Mouse (Mus musculus) embryonic facial prominence, embryonic 11.5 days (tissue): ENCODE data around the gene Clcn2. TPM values are rescaled to one million over a fixed set of nuclear protein-coding genes. Genes with fewer than 3 reads are reported as not detected.

Experiments
- ATAC-seq: fragments of 200-750 bp; cut with Nextera tagmentation; replicated peaks from 2 replicates; pipeline ENCODE4 v1.8.0; 2017; ENCODE audit warnings: low read depth; ENCODE audit not compliant: insufficient number of reproducible peaks, low FRiP score, low TSS enrichment
- DNase-seq: peaks from one replicate; pipeline ENCODE4 v3.0.0-alpha.2; 2015; ENCODE audit warnings: low spot score
- H3K27ac ChIP-seq: fragments of 300-500 bp; sonication (generic); replicated peaks from 2 replicates; pipeline ENCODE4 v1.5.1; 2014; ENCODE audit warnings: mild to moderate bottlenecking, low read depth, low read length, control low read depth
- H3K27me3 ChIP-seq: fragments of 300-500 bp; sonication (generic); 2 replicates; pipeline ENCODE4 v1.6.1; 2014; ENCODE audit warnings: mild to moderate bottlenecking, low read length, moderate library complexity, mixed read lengths; ENCODE audit not compliant: control insufficient read depth, insufficient read depth
- H3K36me3 ChIP-seq: fragments of 300-500 bp; sonication (generic); replicated peaks from 2 replicates; pipeline ENCODE4 v1.6.1; 2014; ENCODE audit warnings: low read depth, mild to moderate bottlenecking, low read length, moderate library complexity, mixed read lengths; ENCODE audit not compliant: control insufficient read depth, insufficient read depth
- H3K4me1 ChIP-seq: fragments of 300-500 bp; sonication (generic); 2 replicates; pipeline ENCODE4 v1.6.1; 2014; ENCODE audit warnings: low read length, mixed read lengths; ENCODE audit not compliant: control insufficient read depth, insufficient read depth
- H3K4me2 ChIP-seq: fragments of 300-500 bp; sonication (generic); 2 replicates; pipeline ENCODE4 v1.6.1; 2014; ENCODE audit warnings: low read depth, mild to moderate bottlenecking, control low read depth, low read length, moderate library complexity
- H3K4me3 ChIP-seq: fragments of 300-500 bp; sonication (generic); 2 replicates; pipeline ENCODE4 v1.5.1; 2014; ENCODE audit warnings: low read depth, low read length, control low read depth
- H3K9ac ChIP-seq: fragments of 300-500 bp; sonication (generic); replicated peaks from 2 replicates; pipeline ENCODE4 v1.6.1; 2014; ENCODE audit warnings: mild to moderate bottlenecking, control low read depth, low read length
- H3K9me3 ChIP-seq: fragments of 300-500 bp; sonication (generic); replicated peaks from 2 replicates; pipeline ENCODE4 v1.6.1; 2016; ENCODE audit warnings: mild to moderate bottlenecking, low read length, inconsistent platforms, mixed read lengths; ENCODE audit not compliant: control insufficient read depth
- WGBS: fragments of 180-500 bp; shearing (Covaris S2); extraction: QIAGEN DNeasy Blood & Tissue Kit; methylation state at CpG from one replicate; pipeline ENCODE4 v1.1.7; 2014; 5-methylcytosine and 5-hydroxymethylcytosine counted together
- polyA plus RNA-seq: library from polyadenylated mRNA; unstranded; fragments of >200 nt; fragmentation: Nextera tagmentation; extraction: Ambion mirVana; gene quantifications from 2 replicates; pipeline ENCODE4 v1.2.1, GENCODE M21; 2014

Gene Clcn2
- 13.0 and 14.8 TPM in 2 replicates for polyA plus RNA-seq

GRCm38 (mm10) chr16:20717181-20717977 is at the start of gene Clcn2, which contains the start of gene Polr2h:
TSS of gene Clcn2 (minus strand) at chr16:20717746.
TSS of gene Polr2h (plus strand) at chr16:20717665.
- peak; percentile 97 for DNase-seq
- Histone ChIP-seq H3K27ac (peak within 1 kb of the TSS; percentile 88), H3K4me1 (peaks cover 4% of the 10 kb centered on the region; the same call in 1 of the 2 replicates), H3K36me3 (peaks cover 3% of the 10 kb centered on the region; the same call in 1 of the 2 replicates), H3K9ac (peak within 1 kb of the TSS; percentile 83), H3K4me3 (peak within 1 kb of the TSS; percentile 69), H3K27me3 (no peaks in the 10 kb centered on the region), H3K4me2 (peak within 1 kb of the TSS; percentile 89), H3K9me3 (no peaks in the 10 kb centered on the region)
- WGBS = 0% methylated on average over 58 of the region's 62 CpGs
- ATAC-seq = peak; percentile 79

GRCm38 (mm10) chr16:20765244-20765643 is 47.7 kb upstream of the Clcn2 start:
- no peaks in the 10 kb centered on the region for H3K9me3 ChIP-seq
- H3K4me1 ChIP-seq = no peaks in the 10 kb centered on the region
- no peak overlapping the region for H3K9ac ChIP-seq
- H3K36me3 ChIP-seq = no peaks in the 10 kb centered on the region
- H3K27me3 ChIP-seq = no peaks in the 10 kb centered on the region
- no peak overlapping the region for H3K4me2 ChIP-seq
- H3K27ac ChIP-seq = no peak overlapping the region
- 53% methylated on average over 9 of the region's 9 CpGs for WGBS
- ATAC-seq (no peak), DNase-seq (peak; percentile 72)
- H3K4me3 ChIP-seq = no peak overlapping the region

- H3K4me2 ChIP-seq = no peak overlapping the region
- no peak overlapping the region for H3K27ac ChIP-seq
- ATAC-seq (no peak), DNase-seq (peak; percentile 70)
- no peaks in the 10 kb centered on the region for H3K36me3 ChIP-seq
- H3K4me1 ChIP-seq = no peaks in the 10 kb centered on the region
- no peaks in the 10 kb centered on the region for H3K9me3 ChIP-seq
- no peaks in the 10 kb centered on the region for H3K27me3 ChIP-seq
- WGBS = 12% methylated on average over 3 of the region's 3 CpGs
- no peak overlapping the region for H3K9ac ChIP-seq
- no peak overlapping the region for H3K4me3 ChIP-seq
Measured at GRCm38 (mm10) chr16:20761681-20762080, 44.1 kb upstream of the Clcn2 start.

GRCm38 (mm10) chr16:20757385-20757784 is 39.8 kb upstream of the Clcn2 start:
- no peak for ATAC-seq
- WGBS = 76% methylated on average over 1 of the region's 1 CpGs

GRCm38 (mm10) chr16:20756052-20756451 is 38.5 kb upstream of the Clcn2 start:
- 95% methylated on average over 5 of the region's 5 CpGs for WGBS
- no peak for ATAC-seq
- no peak overlapping the region for H3K4me3 ChIP-seq

More at GRCm38 (mm10) chr16:20757385-20757784, 39.8 kb upstream of the Clcn2 start:
- Histone ChIP-seq H3K4me3 (no peak overlapping the region), H3K9ac (no peak overlapping the region), H3K36me3 (no peaks in the 10 kb centered on the region), H3K27me3 (no peaks in the 10 kb centered on the region), H3K9me3 (no peaks in the 10 kb centered on the region), H3K27ac (no peak overlapping the region), H3K4me2 (no peak overlapping the region), H3K4me1 (no peaks in the 10 kb centered on the region)
- no peak for DNase-seq

GRCm38 (mm10) chr16:20750518-20750917 is 33.0 kb upstream of the Clcn2 start:
- Histone ChIP-seq H3K4me1 (no peaks in the 10 kb centered on the region), H3K27ac (no peak overlapping the region), H3K9ac (no peak overlapping the region), H3K4me2 (no peak overlapping the region), H3K36me3 (no peaks in the 10 kb centered on the region), H3K9me3 (no peaks in the 10 kb centered on the region), H3K4me3 (no peak overlapping the region), H3K27me3 (no peaks in the 10 kb centered on the region)
- ATAC-seq = no peak
- peak; percentile 12 for DNase-seq
- 37% methylated on average over 8 of the region's 8 CpGs for WGBS

More at GRCm38 (mm10) chr16:20756052-20756451, 38.5 kb upstream of the Clcn2 start:
- Histone ChIP-seq H3K9me3 (no peaks in the 10 kb centered on the region), H3K4me2 (no peak overlapping the region), H3K9ac (no peak overlapping the region), H3K4me1 (no peaks in the 10 kb centered on the region), H3K27me3 (no peaks in the 10 kb centered on the region), H3K27ac (no peak overlapping the region), H3K36me3 (no peaks in the 10 kb centered on the region)
- DNase-seq = no peak

GRCm38 (mm10) chr16:20746641-20747040 is 29.1 kb upstream of the Clcn2 start:
- no peak for ATAC-seq
- H3K27me3 ChIP-seq = no peaks in the 10 kb centered on the region
- H3K36me3 ChIP-seq = no peaks in the 10 kb centered on the region
- H3K27ac ChIP-seq = no peak overlapping the region
- no peaks in the 10 kb centered on the region for H3K9me3 ChIP-seq
- H3K9ac ChIP-seq = no peak overlapping the region
- no peaks in the 10 kb centered on the region for H3K4me1 ChIP-seq
- no peak overlapping the region for H3K4me2 ChIP-seq
- no peak overlapping the region for H3K4me3 ChIP-seq
- 84% methylated on average over 6 of the region's 6 CpGs for WGBS
- DNase-seq = no peak

GRCm38 (mm10) chr16:20739845-20740244 is 22.3 kb upstream of the Clcn2 start:
- Histone ChIP-seq H3K9me3 (no peaks in the 10 kb centered on the region), H3K36me3 (no peaks in the 10 kb centered on the region), H3K4me1 (no peaks in the 10 kb centered on the region), H3K9ac (no peak overlapping the region), H3K27ac (no peak overlapping the region), H3K4me2 (no peak overlapping the region), H3K4me3 (no peak overlapping the region), H3K27me3 (peaks cover 7% of the 10 kb centered on the region)
- DNase-seq (no peak), ATAC-seq (no peak)
- 88% methylated on average over 9 of the region's 9 CpGs for WGBS
